Mouse (Mus musculus) hindbrain, postnatal 0 days (tissue): ENCODE measurements around the gene Nek5. TPM values are rescaled to one million over a fixed set of nuclear protein-coding genes. Genes with fewer than 3 reads are reported as not detected.

Experiments used
- ATAC-seq: fragments of 200-750 bp; cut with Nextera tagmentation; 2 replicates; pipeline ENCODE4 v1.8.0; 2017; ENCODE audit warnings: mild to moderate bottlenecking, moderate TSS enrichment, moderate library complexity
- DNase-seq: peaks from one replicate; pipeline ENCODE4 v3.0.0-alpha.2; 2015; ENCODE audit warnings: low spot score
- H3K27ac ChIP-seq: fragments of 300-500 bp; sonication (generic); 2 replicates; pipeline ENCODE4 v1.5.1; 2014; ENCODE audit warnings: mild to moderate bottlenecking
- H3K27me3 ChIP-seq: fragments of 300-500 bp; sonication (generic); 2 replicates; pipeline ENCODE4 v1.6.1; 2014; ENCODE audit warnings: low read length, mixed read lengths; ENCODE audit not compliant: insufficient read depth
- H3K36me3 ChIP-seq: fragments of 300-500 bp; sonication (generic); 2 replicates; pipeline ENCODE4 v1.6.1; 2014; ENCODE audit warnings: low read length, mixed read lengths; ENCODE audit not compliant: insufficient read depth
- H3K4me1 ChIP-seq: fragments of 300-500 bp; sonication (generic); 2 replicates; pipeline ENCODE4 v1.6.1; 2014; ENCODE audit warnings: antibody characterized with exemption, low read length, mixed read lengths; ENCODE audit not compliant: insufficient read depth
- H3K4me2 ChIP-seq: fragments of 300-500 bp; sonication (generic); 2 replicates; pipeline ENCODE4 v1.6.1; 2014; ENCODE audit warnings: low read depth, mild to moderate bottlenecking, low read length, moderate library complexity, mixed read lengths
- H3K4me3 ChIP-seq: fragments of 300-500 bp; sonication (generic); 2 replicates; pipeline ENCODE4 v1.5.1; 2014; ENCODE audit warnings: low read length
- H3K9ac ChIP-seq: fragments of 300-500 bp; sonication (generic); replicated peaks from 2 replicates; pipeline ENCODE4 v1.6.1; 2014; ENCODE audit warnings: mild to moderate bottlenecking, low read length, moderate library complexity, mixed read lengths
- H3K9me3 ChIP-seq: fragments of 300-500 bp; sonication (generic); 2 replicates; pipeline ENCODE4 v1.6.1; 2016; ENCODE audit warnings: low read length, mixed read lengths
- CTCF ChIP-seq: IDR thresholded peaks from 2 replicates; pipeline ENCODE4 v1.5.1; 2016; ENCODE audit warnings: antibody characterized with exemption, control low read depth, low read depth
- WGBS: fragments of 180-500 bp; shearing (Covaris S2); extraction: QIAGEN DNeasy Blood & Tissue Kit; methylation state at CpG from one replicate; pipeline ENCODE4 v1.1.7; 2014; 5-methylcytosine and 5-hydroxymethylcytosine counted together
- polyA plus RNA-seq: library from polyadenylated mRNA; unstranded; fragments of >200 nt; fragmentation: Nextera tagmentation; extraction: Ambion mirVana; gene quantifications from 2 replicates; pipeline ENCODE4 v1.2.1, GENCODE M21; 2015
- total RNA-seq: library from RNA; depleted of rRNA; stranded (reverse); fragments of >200 nt; gene quantifications from 2 replicates; pipeline ENCODE4 v1.2.3, GENCODE M21; 2014

The Nek5 gene
- total and polyA plus RNA-seq, 2 experiments from 2014 or later: 1.5 to 1.6 TPM

DNA sequence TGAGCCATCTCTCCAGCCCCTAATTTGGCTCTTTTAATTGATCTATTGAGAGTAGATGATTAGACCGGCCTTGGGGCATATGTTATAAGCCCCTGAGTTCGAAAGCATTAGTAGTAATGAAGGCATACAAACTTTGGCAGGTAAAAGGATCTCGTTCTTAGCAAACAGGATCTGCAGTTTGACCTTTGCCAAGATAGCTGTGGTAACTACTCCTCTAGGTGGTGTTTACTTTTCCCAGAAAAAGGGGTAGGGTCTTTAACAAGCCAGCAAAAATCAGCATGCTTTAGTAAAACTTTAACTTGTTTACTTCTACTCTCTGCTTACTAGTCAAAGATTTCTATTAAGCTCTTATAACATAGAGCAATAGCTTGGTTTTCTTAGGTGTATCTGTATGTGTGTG lies 82.3 kb downstream of the Nek5 start:
- H3K27me3 ChIP-seq: no peaks in the 10 kb centered on the region
- no peaks in the 10 kb centered on the region for H3K36me3 ChIP-seq
- no peaks in the 10 kb centered on the region; the same call in 1 of the 2 replicates for H3K4me1 ChIP-seq
- no peak overlapping the region for H3K27ac ChIP-seq
- H3K9me3 ChIP-seq: no peaks in the 10 kb centered on the region
- 90% methylated on average over 3 of the region's 3 CpGs for WGBS
- ATAC-seq (no peak), DNase-seq (no peak)
- no peak overlapping the region for H3K4me2 ChIP-seq
- no peak overlapping the region for H3K4me3 ChIP-seq
- H3K9ac ChIP-seq: no peak overlapping the region
- TF ChIP-seq CTCF: no peak

DNA sequence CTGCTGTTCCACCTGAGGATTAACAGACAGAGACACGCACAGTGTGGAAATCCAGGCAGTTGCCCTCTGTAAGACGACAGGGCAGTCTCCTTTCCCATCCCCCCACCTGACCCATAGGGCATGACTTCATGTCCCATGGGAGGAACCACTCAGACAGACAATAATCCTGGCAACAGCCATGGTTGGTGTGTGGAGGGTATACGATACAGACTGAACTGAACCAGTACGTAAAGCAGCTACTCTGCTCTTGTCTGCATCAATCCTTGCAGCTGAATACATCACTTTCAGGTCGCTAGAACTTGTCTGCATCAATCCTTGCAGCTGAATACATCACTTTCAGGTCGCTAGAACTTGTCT lies 84.7 kb downstream of the Nek5 start:
- no peak overlapping the region for H3K4me2 ChIP-seq
- peak overlapping the region; percentile 72; the same call in 1 of the 2 replicates for H3K27ac ChIP-seq
- H3K36me3 ChIP-seq: no peaks in the 10 kb centered on the region
- TF ChIP-seq CTCF: no peak
- no peak overlapping the region for H3K9ac ChIP-seq
- peak; percentile 63 for ATAC-seq
- peak; percentile 32 for DNase-seq
- H3K9me3 ChIP-seq: no peaks in the 10 kb centered on the region
- WGBS: 30% methylated on average over 6 of the region's 6 CpGs
- H3K4me3 ChIP-seq: no peak overlapping the region
- H3K27me3 ChIP-seq: no peaks in the 10 kb centered on the region
- H3K4me1 ChIP-seq: no peaks in the 10 kb centered on the region; the same call in 1 of the 2 replicates

DNA sequence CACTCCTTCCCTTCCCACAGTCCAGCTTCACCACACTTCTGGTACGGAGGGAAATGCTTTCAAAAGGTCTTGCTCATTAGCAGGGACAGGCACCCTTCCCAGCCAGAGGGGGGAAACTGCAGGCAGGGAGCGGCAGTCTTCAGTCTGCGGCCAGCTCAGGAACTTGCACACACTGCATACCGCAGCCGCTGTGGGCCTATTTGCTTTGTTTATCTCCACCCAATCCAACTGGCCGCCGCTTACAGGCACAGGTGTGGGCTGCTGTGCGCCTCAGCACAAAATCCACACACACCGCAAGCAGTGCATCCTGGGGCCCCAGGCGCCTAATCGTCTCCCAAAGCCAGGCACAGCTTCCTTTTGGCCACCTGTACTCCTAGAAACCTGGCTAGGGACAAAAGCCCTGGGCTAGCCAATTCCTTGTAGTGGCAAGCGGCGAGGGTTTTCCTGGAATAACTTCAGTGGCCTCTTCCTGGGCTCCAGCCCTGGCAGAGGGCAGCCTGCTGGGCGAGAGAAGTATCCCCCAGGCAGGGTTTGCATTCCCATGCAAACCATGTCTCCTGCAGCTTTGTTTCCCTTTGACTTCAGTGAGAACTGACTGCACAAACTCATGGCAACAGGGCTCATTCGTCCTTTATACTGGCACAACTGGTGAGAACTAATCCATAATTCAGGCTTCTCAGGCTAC lies 85.2 kb downstream of the Nek5 start:
- TF ChIP-seq CTCF: no peak
- peak; percentile 80 for ATAC-seq
- peak; percentile 56 for DNase-seq
- Histone ChIP-seq H3K4me2 (peak overlapping the region; percentile 40), H3K9ac (0 out of 2 replicates have a peak overlapping the region, but pooled peaks have one; percentile 9), H3K4me3 (peak overlapping the region; percentile 13), H3K9me3 (no peaks in the 10 kb centered on the region), H3K4me1 (no peaks in the 10 kb centered on the region; the same call in 1 of the 2 replicates), H3K27me3 (no peaks in the 10 kb centered on the region), H3K27ac (peak overlapping the region; percentile 72), H3K36me3 (no peaks in the 10 kb centered on the region)
- 14% methylated on average over 15 of the region's 15 CpGs for WGBS

DNA sequence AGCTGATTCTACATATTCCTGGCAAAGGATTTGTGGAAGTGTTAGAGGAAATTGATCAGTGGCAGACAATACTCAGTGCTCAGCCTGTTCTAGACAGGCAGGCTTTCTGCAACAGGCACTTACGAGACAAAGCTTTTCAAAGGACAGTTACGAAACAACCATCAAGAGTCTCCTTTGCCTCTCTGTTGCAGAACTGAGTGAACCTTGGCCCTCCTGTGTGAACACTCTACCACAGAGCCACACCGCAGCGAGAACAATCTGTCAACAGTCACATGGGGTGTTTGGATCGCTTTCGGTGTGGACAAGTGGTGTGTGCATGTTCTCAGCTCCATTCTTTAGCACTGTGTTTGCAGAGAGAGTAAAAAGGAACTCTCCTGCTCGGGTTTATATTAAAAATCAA lies 87.8 kb downstream of the Nek5 start:
- Histone ChIP-seq H3K27me3 (no peaks in the 10 kb centered on the region), H3K36me3 (no peaks in the 10 kb centered on the region), H3K4me3 (no peak overlapping the region), H3K4me1 (no peaks in the 10 kb centered on the region; the same call in 1 of the 2 replicates), H3K27ac (no peak overlapping the region), H3K9me3 (no peaks in the 10 kb centered on the region), H3K9ac (no peak overlapping the region), H3K4me2 (no peak overlapping the region)
- WGBS: 66% methylated on average over 7 of the region's 7 CpGs
- DNase-seq: no peak
- no peak for ATAC-seq
- no peak for TF ChIP-seq CTCF

DNA sequence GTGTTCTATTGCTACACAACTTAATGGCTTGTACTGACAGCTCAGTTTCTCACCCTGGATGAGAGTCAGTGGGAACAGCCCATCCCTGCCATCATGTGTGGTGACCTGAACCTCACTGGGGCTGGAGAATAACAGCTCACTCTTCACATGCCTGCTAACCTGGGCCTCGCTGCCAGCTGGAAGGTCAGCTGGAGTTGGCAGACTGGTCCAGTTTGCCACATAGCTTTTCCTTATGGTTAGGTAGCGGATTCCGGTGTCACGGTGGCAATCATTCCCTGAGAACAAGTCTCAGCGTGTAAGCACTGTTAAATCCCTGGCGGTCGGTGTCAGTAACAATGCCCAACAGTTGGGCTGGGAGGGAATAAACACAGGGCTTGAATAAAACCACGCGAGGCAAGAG lies 88.7 kb downstream of the Nek5 start:
- H3K27me3 ChIP-seq: no peaks in the 10 kb centered on the region
- no peaks in the 10 kb centered on the region for H3K9me3 ChIP-seq
- no peak for DNase-seq
- no peak overlapping the region for H3K4me2 ChIP-seq
- 82% methylated on average over 9 of the region's 9 CpGs for WGBS
- H3K36me3 ChIP-seq: no peaks in the 10 kb centered on the region
- no peak for ATAC-seq
- no peak overlapping the region for H3K4me3 ChIP-seq
- no peaks in the 10 kb centered on the region; the same call in 1 of the 2 replicates for H3K4me1 ChIP-seq
- TF ChIP-seq CTCF: no peak
- H3K27ac ChIP-seq: no peak overlapping the region
- H3K9ac ChIP-seq: no peak overlapping the region

DNA sequence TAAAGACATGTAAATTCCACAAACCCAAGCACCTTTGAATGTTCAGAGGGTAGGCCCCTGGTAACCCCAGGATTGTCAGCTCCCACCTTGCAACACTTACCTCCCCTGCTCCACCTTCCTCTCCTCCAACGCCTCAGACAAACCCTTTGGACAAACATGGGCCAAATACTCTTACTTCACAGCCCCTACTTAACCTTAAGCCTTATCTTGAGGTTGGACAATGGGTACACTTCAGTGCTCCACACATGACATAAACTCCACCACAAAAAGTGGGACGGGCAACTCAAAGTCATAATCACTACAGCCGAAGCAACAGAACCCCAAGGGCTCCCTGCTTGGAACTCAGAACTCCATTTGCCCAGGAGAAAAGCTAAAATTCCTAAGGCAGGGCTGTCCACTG lies 93.9 kb downstream of the Nek5 start:
- Histone ChIP-seq H3K4me2 (no peak overlapping the region), H3K27ac (no peak overlapping the region), H3K9me3 (no peaks in the 10 kb centered on the region), H3K36me3 (no peaks in the 10 kb centered on the region), H3K4me1 (no peaks in the 10 kb centered on the region), H3K27me3 (no peaks in the 10 kb centered on the region), H3K4me3 (no peak overlapping the region), H3K9ac (no peak overlapping the region)
- ATAC-seq (no peak), DNase-seq (no peak)
- 89% methylated on average over 3 of the region's 3 CpGs for WGBS
- no peak for TF ChIP-seq CTCF

DNA sequence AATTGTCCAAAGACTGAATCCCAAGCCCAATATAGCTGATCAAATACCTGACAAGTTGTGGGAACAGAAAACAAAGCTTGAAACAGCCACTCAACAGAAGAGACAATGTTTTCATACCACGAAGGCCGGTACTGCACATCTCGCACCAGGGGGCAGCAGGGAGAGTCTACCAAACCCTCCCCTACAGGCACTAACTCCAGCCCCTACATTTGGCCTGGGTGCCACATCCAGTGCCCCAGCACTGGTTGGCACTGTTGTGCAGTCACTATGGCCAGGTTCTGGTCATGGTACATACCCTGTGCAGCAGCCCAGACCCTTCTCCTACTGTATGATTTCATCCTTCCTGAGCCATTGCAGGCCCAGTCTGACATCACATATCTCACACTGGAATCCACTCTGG lies 95.9 kb downstream of the Nek5 start:
- H3K27me3 ChIP-seq: no peaks in the 10 kb centered on the region
- no peak overlapping the region for H3K27ac ChIP-seq
- no peaks in the 10 kb centered on the region for H3K9me3 ChIP-seq
- no peak overlapping the region for H3K4me3 ChIP-seq
- WGBS: 88% methylated on average over 3 of the region's 3 CpGs
- DNase-seq (no peak), ATAC-seq (0 out of 2 replicates have a peak, but pooled peaks have one; percentile 35)
- H3K36me3 ChIP-seq: no peaks in the 10 kb centered on the region
- 0 out of 2 replicates have a peak, but pooled peaks have one; percentile 11 for TF ChIP-seq CTCF
- H3K4me2 ChIP-seq: no peak overlapping the region
- no peaks in the 10 kb centered on the region for H3K4me1 ChIP-seq
- H3K9ac ChIP-seq: no peak overlapping the region
